Mouse (Mus musculus) forebrain, embryonic 13.5 days (tissue): Measurements from ENCODE around the gene Sde2. TPM values are rescaled to one million over a fixed set of nuclear protein-coding genes. Genes with fewer than 3 reads are reported as not detected.
A peak's percentile ranks its signal among the peaks of the same experiment; 100 is the strongest.
"Not testable (repeated sequence)": the region's sequence is repeated elsewhere in the genome, so short reads cannot be mapped to it uniquely, and the experiment has no call there.

Experiments
- ATAC-seq: fragments of 200-750 bp; cut with Nextera tagmentation; 2 replicates; pipeline ENCODE4 v1.8.0; 2017
- H3K27ac ChIP-seq: fragments of 300-500 bp; sonication (generic); 2 replicates; pipeline ENCODE4 v1.5.1; 2015; ENCODE audit warnings: inconsistent platforms, mild to moderate bottlenecking, moderate library complexity
- H3K27me3 ChIP-seq: fragments of 300-500 bp; sonication (generic); 2 replicates; pipeline ENCODE4 v1.6.1; 2015; ENCODE audit warnings: mild to moderate bottlenecking, inconsistent platforms
- H3K36me3 ChIP-seq: fragments of 300-500 bp; sonication (generic); 2 replicates; pipeline ENCODE4 v1.6.1; 2015; ENCODE audit warnings: mild to moderate bottlenecking, inconsistent platforms; ENCODE audit not compliant: poor library complexity, severe bottlenecking
- H3K4me1 ChIP-seq: fragments of 300-500 bp; sonication (generic); 2 replicates; pipeline ENCODE4 v1.6.1; 2015; ENCODE audit warnings: inconsistent platforms
- H3K4me2 ChIP-seq: fragments of 300-500 bp; sonication (generic); 2 replicates; pipeline ENCODE4 v1.6.1; 2015; ENCODE audit warnings: inconsistent platforms, mild to moderate bottlenecking, moderate library complexity
- H3K4me3 ChIP-seq: fragments of 300-500 bp; sonication (generic); 2 replicates; pipeline ENCODE4 v1.5.1; 2015; ENCODE audit warnings: mild to moderate bottlenecking, inconsistent platforms
- H3K9ac ChIP-seq: fragments of 300-500 bp; sonication (generic); 2 replicates; pipeline ENCODE4 v1.6.1; 2015; ENCODE audit warnings: mild to moderate bottlenecking, inconsistent platforms
- H3K9me3 ChIP-seq: fragments of 300-500 bp; sonication (generic); replicated peaks from 2 replicates; pipeline ENCODE4 v1.6.1; 2016; ENCODE audit warnings: inconsistent platforms
- WGBS: fragments of 180-500 bp; shearing (Covaris S2); methylation state at CpG from one replicate; pipeline ENCODE4 v1.1.7; 2015; 5-methylcytosine and 5-hydroxymethylcytosine counted together
- polyA plus RNA-seq: library from polyadenylated mRNA; unstranded; fragments of >200 nt; fragmentation: Nextera tagmentation; extraction: Ambion mirVana; gene quantifications from 2 replicates; pipeline ENCODE4 v1.2.1, GENCODE M21; 2015

Gene Sde2
- polyA plus RNA-seq, 1 experiment from 2014 or later, result 32.7 TPM

- H3K4me3 ChIP-seq, result no peak overlapping the region
- H3K27me3 ChIP-seq, result no peaks in the 10 kb centered on the region
- H3K27ac ChIP-seq, result peak overlapping the region; percentile 20; the same call in 1 of the 2 replicates
- H3K36me3 ChIP-seq, result peaks cover 4% of the 10 kb centered on the region
- peak overlapping the region; percentile 47 for H3K9ac ChIP-seq
- peaks cover 28% of the 10 kb centered on the region for H3K4me1 ChIP-seq
- no peak for ATAC-seq
- no peaks in the 10 kb centered on the region for H3K9me3 ChIP-seq
- 31% methylated on average over 12 of the region's 12 CpGs for WGBS
- H3K4me2 ChIP-seq, result peak overlapping the region; percentile 24
These were observed 35.4 kb upstream of the Sde2 start for GRCm38 (mm10) chr1:180815371-180816024.

DNA sequence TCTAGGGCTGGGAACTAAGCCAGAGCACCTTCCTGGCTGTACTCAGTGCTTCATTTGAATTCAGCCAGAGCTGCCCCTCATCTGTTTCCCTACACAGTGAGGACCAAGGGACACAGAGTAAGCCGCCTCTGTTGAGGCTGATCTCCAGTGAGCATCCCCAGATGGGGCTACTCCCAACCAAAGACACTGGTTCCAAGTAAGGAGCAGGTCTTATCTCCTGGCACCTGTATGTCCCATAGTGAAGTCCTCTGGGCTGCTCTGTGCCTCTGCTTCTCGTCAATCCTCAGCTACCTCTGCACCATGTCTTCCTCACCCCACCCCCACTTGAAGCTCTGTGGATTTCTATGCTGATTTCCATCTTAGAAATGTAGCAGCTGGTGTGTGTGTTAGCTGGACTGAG is 32.9 kb upstream of the Sde2 start:
- no peak overlapping the region for H3K4me3 ChIP-seq
- 87% methylated on average over 2 of the region's 2 CpGs for WGBS
- peaks cover 21% of the 10 kb centered on the region for H3K4me1 ChIP-seq
- no peaks in the 10 kb centered on the region for H3K36me3 ChIP-seq
- ATAC-seq, result no peak
- H3K27ac ChIP-seq, result no peak overlapping the region
- H3K9me3 ChIP-seq, result no peaks in the 10 kb centered on the region
- H3K27me3 ChIP-seq, result no peaks in the 10 kb centered on the region
- no peak overlapping the region for H3K9ac ChIP-seq
- H3K4me2 ChIP-seq, result no peak overlapping the region

GRCm38 (mm10) chr1:180821101-180821500 is 29.8 kb upstream of the Sde2 start:
- Histone ChIP-seq H3K4me3 (no peak overlapping the region), H3K27me3 (no peaks in the 10 kb centered on the region), H3K27ac (no peak overlapping the region), H3K9me3 (no peaks in the 10 kb centered on the region), H3K9ac (no peak overlapping the region), H3K36me3 (no peaks in the 10 kb centered on the region), H3K4me1 (peaks cover 1% of the 10 kb centered on the region), H3K4me2 (no peak overlapping the region)
- no peak for ATAC-seq
- WGBS, result 87% methylated on average over 6 of the region's 6 CpGs

GRCm38 (mm10) chr1:180822276-180822675 is 28.7 kb upstream of the Sde2 start:
- H3K27me3 ChIP-seq, result no peaks in the 10 kb centered on the region
- H3K27ac ChIP-seq, result no peak overlapping the region
- no peaks in the 10 kb centered on the region for H3K4me1 ChIP-seq
- no peak overlapping the region for H3K9ac ChIP-seq
- H3K4me3 ChIP-seq, result no peak overlapping the region
- H3K4me2 ChIP-seq, result no peak overlapping the region
- H3K9me3 ChIP-seq, result no peaks in the 10 kb centered on the region
- 92% methylated on average over 5 of the region's 5 CpGs for WGBS
- no peaks in the 10 kb centered on the region for H3K36me3 ChIP-seq
- no peak for ATAC-seq

- H3K4me2 ChIP-seq, result no peak overlapping the region
- 77% methylated on average over 3 of the region's 3 CpGs for WGBS
- no peak overlapping the region for H3K4me3 ChIP-seq
- ATAC-seq, result no peak
- H3K9me3 ChIP-seq, result no peaks in the 10 kb centered on the region
- no peak overlapping the region for H3K27ac ChIP-seq
- H3K9ac ChIP-seq, result no peak overlapping the region
- H3K4me1 ChIP-seq, result no peaks in the 10 kb centered on the region
- H3K36me3 ChIP-seq, result no peaks in the 10 kb centered on the region
- no peaks in the 10 kb centered on the region for H3K27me3 ChIP-seq
These were observed 27.2 kb upstream of the Sde2 start for GRCm38 (mm10) chr1:180823716-180824115.

DNA sequence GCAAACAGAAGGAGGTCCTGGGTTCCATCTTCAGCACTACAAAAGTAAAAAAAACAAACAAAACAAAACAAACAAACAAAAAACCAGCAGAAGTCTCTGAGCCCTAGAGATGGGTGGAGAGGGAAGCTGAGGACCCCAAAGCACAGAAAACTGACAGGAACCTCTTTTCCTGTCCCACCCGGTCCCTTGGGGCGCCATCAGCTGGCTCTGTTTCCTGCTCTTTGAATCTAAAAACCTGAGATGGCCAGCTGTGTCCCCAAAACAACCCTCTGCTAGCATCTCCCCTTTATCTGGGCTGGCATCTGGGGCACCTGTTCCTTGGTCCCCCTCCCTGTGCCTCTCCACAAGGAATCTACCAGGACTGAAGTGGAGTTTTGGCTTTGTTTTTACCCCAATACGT is 26.2 kb upstream of the Sde2 start:
- Histone ChIP-seq H3K9ac (no peak overlapping the region), H3K9me3 (no peaks in the 10 kb centered on the region), H3K36me3 (no peaks in the 10 kb centered on the region), H3K4me2 (no peak overlapping the region), H3K27me3 (no peaks in the 10 kb centered on the region), H3K4me1 (no peaks in the 10 kb centered on the region), H3K4me3 (no peak overlapping the region), H3K27ac (no peak overlapping the region)
- no peak for ATAC-seq
- WGBS, result 82% methylated on average over 3 of the region's 3 CpGs

- no peak overlapping the region for H3K9ac ChIP-seq
- H3K9me3 ChIP-seq, result no peaks in the 10 kb centered on the region
- no peaks in the 10 kb centered on the region for H3K4me1 ChIP-seq
- no peak overlapping the region for H3K27ac ChIP-seq
- no peaks in the 10 kb centered on the region for H3K27me3 ChIP-seq
- no peak for ATAC-seq
- no peak overlapping the region for H3K4me3 ChIP-seq
- 89% methylated on average over 4 of the region's 4 CpGs for WGBS
- H3K36me3 ChIP-seq, result no peaks in the 10 kb centered on the region
- H3K4me2 ChIP-seq, result no peak overlapping the region
These were observed 24.3 kb upstream of the Sde2 start for GRCm38 (mm10) chr1:180826634-180827033.

GRCm38 (mm10) chr1:180829775-180830174 is 21.2 kb upstream of the Sde2 start:
- no peak overlapping the region for H3K9ac ChIP-seq
- H3K36me3 ChIP-seq, result no peaks in the 10 kb centered on the region
- H3K9me3 ChIP-seq, result no peaks in the 10 kb centered on the region
- 86% methylated on average over 11 of the region's 11 CpGs for WGBS
- no peaks in the 10 kb centered on the region for H3K4me1 ChIP-seq
- no peak for ATAC-seq
- no peaks in the 10 kb centered on the region for H3K27me3 ChIP-seq
- H3K4me2 ChIP-seq, result no peak overlapping the region
- H3K27ac ChIP-seq, result no peak overlapping the region
- no peak overlapping the region for H3K4me3 ChIP-seq

DNA sequence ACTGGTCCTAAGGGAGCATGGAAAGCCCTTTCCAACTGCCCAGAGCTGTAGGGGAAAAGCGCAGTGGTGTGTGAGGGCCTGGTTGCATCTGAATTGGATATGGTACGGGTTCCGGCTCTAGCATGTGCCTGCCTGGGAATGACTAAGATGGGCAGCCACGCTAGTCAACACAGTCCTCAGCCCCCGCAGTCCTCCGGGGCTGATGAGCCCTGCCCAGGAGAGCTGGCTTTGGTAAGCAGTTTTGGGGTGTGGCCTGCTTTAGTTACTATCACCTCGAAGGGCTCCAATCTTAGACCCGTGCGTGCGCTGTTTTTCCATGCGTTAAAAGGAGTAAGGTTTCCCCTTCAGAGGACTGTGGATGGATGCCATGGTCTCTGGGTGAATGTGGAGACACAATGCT is 20.8 kb upstream of the Sde2 start:
- no peak overlapping the region for H3K9ac ChIP-seq
- H3K4me3 ChIP-seq, result no peak overlapping the region
- no peak for ATAC-seq
- no peaks in the 10 kb centered on the region for H3K36me3 ChIP-seq
- H3K4me1 ChIP-seq, result no peaks in the 10 kb centered on the region
- no peak overlapping the region for H3K27ac ChIP-seq
- H3K27me3 ChIP-seq, result no peaks in the 10 kb centered on the region
- no peak overlapping the region for H3K4me2 ChIP-seq
- WGBS, result 91% methylated on average over 11 of the region's 11 CpGs
- H3K9me3 ChIP-seq, result no peaks in the 10 kb centered on the region

GRCm38 (mm10) chr1:180830588-180831346 is 20.2 kb upstream of the Sde2 start:
- no peak overlapping the region for H3K27ac ChIP-seq
- H3K36me3 ChIP-seq, result no peaks in the 10 kb centered on the region
- no peak overlapping the region for H3K9ac ChIP-seq
- 76% methylated on average over 14 of the region's 14 CpGs for WGBS
- no peak overlapping the region for H3K4me3 ChIP-seq
- no peaks in the 10 kb centered on the region for H3K27me3 ChIP-seq
- H3K4me1 ChIP-seq, result no peaks in the 10 kb centered on the region
- no peak for ATAC-seq
- H3K4me2 ChIP-seq, result no peak overlapping the region
- no peaks in the 10 kb centered on the region for H3K9me3 ChIP-seq

DNA sequence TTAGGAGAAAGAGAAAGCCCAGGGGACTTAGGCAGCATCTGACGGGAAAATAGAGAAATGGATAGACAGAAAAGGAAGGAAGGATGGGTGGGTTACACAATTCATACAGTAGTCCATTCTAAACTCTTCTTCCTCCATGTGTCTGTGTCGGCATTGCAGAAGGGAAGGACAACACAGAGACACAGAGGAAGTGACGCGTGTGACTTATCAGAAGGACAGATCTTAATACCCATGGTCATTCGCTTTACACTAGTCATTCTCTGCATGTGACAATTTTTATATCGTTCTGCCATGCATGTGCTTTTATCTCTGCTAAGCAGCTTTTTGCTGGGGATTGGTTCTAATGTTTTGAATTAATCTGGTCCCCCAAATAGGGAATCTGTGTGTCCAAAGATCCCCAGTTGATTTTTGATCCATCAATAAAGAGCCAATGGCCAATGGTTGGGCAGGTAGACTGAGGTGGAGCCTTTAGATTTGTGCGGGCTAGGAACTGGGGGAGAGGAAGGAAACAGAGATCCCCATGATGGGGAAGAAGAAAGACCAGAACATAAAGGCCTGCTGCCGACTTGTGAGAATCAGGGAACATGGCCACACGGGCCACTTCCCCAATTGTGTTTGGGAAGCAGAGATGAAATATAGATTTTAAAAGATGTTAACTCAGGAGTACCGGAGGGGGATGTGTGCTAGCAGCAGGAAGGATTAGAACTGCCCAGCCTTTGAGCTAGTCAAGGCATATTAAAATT is 15.5 kb upstream of the Sde2 start:
- WGBS, result 90% methylated on average over 10 of the region's 10 CpGs
- H3K9ac ChIP-seq, result no peak overlapping the region
- H3K27ac ChIP-seq, result no peak overlapping the region
- no peaks in the 10 kb centered on the region for H3K9me3 ChIP-seq
- no peaks in the 10 kb centered on the region for H3K27me3 ChIP-seq
- no peaks in the 10 kb centered on the region for H3K36me3 ChIP-seq
- no peak overlapping the region for H3K4me2 ChIP-seq
- H3K4me1 ChIP-seq, result no peaks in the 10 kb centered on the region
- H3K4me3 ChIP-seq, result no peak overlapping the region
- ATAC-seq, result no peak

- not testable (repeated sequence) for H3K4me1 ChIP-seq, H3K27me3 ChIP-seq, H3K27ac ChIP-seq, H3K9me3 ChIP-seq, H3K9ac ChIP-seq, H3K4me2 ChIP-seq, ATAC-seq, H3K36me3 ChIP-seq, H3K4me3 ChIP-seq
- WGBS, result 96% methylated on average over 8 of the region's 8 CpGs
These were observed 14.5 kb upstream of the Sde2 start for GRCm38 (mm10) chr1:180836467-180836866.
